Mouse (Mus musculus) megakaryocyte, embryonic 14.5 days (primary cell): Measurements from ENCODE around the gene Xylt1. TPM values are rescaled to one million over a fixed set of nuclear protein-coding genes. Genes with fewer than 3 reads are reported as not detected.

Source experiments
- H3K27me3 ChIP-seq: replicated peaks from 2 replicates; pipeline ENCODE3; 2012; ENCODE audit warnings: inconsistent platforms
- H3K36me3 ChIP-seq: replicated peaks from 2 replicates; pipeline ENCODE3; 2012; ENCODE audit warnings: low read length, inconsistent platforms, mixed read lengths
- H3K4me1 ChIP-seq: 2 replicates; pipeline ENCODE4 v1.6.1; 2012; ENCODE audit warnings: inconsistent platforms
- H3K4me3 ChIP-seq: replicated peaks from 2 replicates; pipeline ENCODE3; 2012; ENCODE audit warnings: moderate library complexity, mild to moderate bottlenecking, inconsistent platforms
- H3K9me3 ChIP-seq: 2 replicates; pipeline ENCODE4 v1.6.1; 2012; ENCODE audit warnings: inconsistent platforms
- FLI1 ChIP-seq: IDR thresholded peaks from 2 replicates; pipeline ENCODE4 v1.6.1; 2012; ENCODE audit warnings: low read length, inconsistent platforms, mixed read lengths
- GATA1 ChIP-seq: IDR thresholded peaks from 3 replicates; pipeline ENCODE4 v1.6.1; 2012; ENCODE audit warnings: mixed read lengths, low read length, inconsistent platforms, borderline replicate concordance
- polyA plus RNA-seq: library from polyadenylated mRNA; stranded (reverse); fragments of >175 nt; gene quantifications from 2 replicates; pipeline ENCODE4 v1.2.3, GENCODE M21; 2012; ENCODE audit warnings: low replicate concordance; ENCODE audit not compliant: insufficient read depth

Xylt1 gene
- polyA plus RNA-seq, 1 experiment, result 0.38 TPM

GRCm38 (mm10) chr7:117507351-117507750, 126.6 kb downstream of the Xylt1 start:
- Histone ChIP-seq H3K4me3 (no peak overlapping the region), H3K27me3 (no peaks in the 10 kb centered on the region), H3K4me1 (no peaks in the 10 kb centered on the region), H3K9me3 (no peaks in the 10 kb centered on the region), H3K36me3 (no peaks in the 10 kb centered on the region)
- TF ChIP-seq GATA1, result no peak
- no peak for TF ChIP-seq FLI1

- Histone ChIP-seq H3K4me3 (no peak overlapping the region), H3K27me3 (no peaks in the 10 kb centered on the region), H3K9me3 (no peaks in the 10 kb centered on the region), H3K36me3 (no peaks in the 10 kb centered on the region), H3K4me1 (no peaks in the 10 kb centered on the region)
- TF ChIP-seq GATA1, result no peak
- no peak for TF ChIP-seq FLI1
Observed at GRCm38 (mm10) chr7:117508090-117508489, 127.3 kb downstream of the Xylt1 start.

GRCm38 (mm10) chr7:117510113-117510512, 129.3 kb downstream of the Xylt1 start:
- H3K27me3 ChIP-seq, result no peaks in the 10 kb centered on the region
- TF ChIP-seq GATA1, result no peak
- no peak for TF ChIP-seq FLI1
- H3K4me3 ChIP-seq, result no peak overlapping the region
- peaks cover 7% of the 10 kb centered on the region; the same call in 1 of the 2 replicates for H3K9me3 ChIP-seq
- H3K4me1 ChIP-seq, result no peaks in the 10 kb centered on the region
- H3K36me3 ChIP-seq, result no peaks in the 10 kb centered on the region

DNA sequence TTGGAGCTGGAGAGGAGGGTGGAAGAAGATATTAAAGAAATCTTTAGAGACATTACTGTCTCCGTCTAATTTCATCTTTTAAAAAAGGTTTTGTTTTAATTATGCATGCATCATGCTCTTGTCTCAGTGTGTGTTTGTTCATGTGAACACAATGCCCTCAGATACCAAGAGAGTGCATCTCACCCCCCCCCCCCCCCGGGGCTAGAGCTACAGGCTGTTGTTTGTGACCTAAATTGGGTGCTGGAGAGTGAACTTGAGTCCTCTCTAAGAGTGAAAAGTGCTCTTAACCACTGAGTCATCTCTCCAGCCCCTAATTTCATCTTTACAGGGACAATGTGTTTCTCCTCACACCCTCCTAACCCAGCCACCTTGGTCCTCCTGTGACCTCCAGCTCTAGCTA, 131.5 kb downstream of the Xylt1 start:
- H3K9me3 ChIP-seq, result peaks cover 7% of the 10 kb centered on the region; the same call in 1 of the 2 replicates
- no peaks in the 10 kb centered on the region for H3K4me1 ChIP-seq
- no peak overlapping the region for H3K4me3 ChIP-seq
- TF ChIP-seq FLI1 (no peak), GATA1 (no peak)
- no peaks in the 10 kb centered on the region for H3K36me3 ChIP-seq
- H3K27me3 ChIP-seq, result no peaks in the 10 kb centered on the region

GRCm38 (mm10) chr7:117515794-117516193, 135.0 kb downstream of the Xylt1 start:
- Histone ChIP-seq H3K9me3 (peaks cover 7% of the 10 kb centered on the region; the same call in 1 of the 2 replicates), H3K36me3 (no peaks in the 10 kb centered on the region), H3K27me3 (no peaks in the 10 kb centered on the region), H3K4me1 (no peaks in the 10 kb centered on the region), H3K4me3 (no peak overlapping the region)
- TF ChIP-seq GATA1 (no peak), FLI1 (no peak)

DNA sequence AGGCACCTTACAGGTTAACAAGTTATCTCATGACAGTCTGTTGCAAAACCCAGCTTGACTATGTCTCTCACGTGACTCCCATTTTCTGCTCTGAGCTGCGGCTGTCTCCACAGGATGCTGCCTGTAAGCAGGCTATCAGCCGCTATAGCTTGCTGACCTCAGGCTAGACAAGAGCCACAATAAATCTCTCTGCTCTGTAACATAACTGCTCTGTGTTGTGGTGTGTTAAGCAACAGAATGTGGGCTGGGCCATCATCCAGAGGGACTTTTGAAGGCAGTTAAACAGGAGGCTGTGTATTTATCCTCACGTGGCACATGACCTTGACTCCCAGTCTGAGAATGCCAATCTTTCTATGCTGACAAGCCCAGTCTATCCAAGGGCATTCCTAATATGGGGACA, 136.1 kb downstream of the Xylt1 start:
- Histone ChIP-seq H3K9me3 (peaks cover 18% of the 10 kb centered on the region), H3K4me1 (no peaks in the 10 kb centered on the region; the same call in 1 of the 2 replicates), H3K27me3 (no peaks in the 10 kb centered on the region), H3K4me3 (no peak overlapping the region), H3K36me3 (no peaks in the 10 kb centered on the region)
- no peak for TF ChIP-seq FLI1

GRCm38 (mm10) chr7:117521369-117521768, 140.6 kb downstream of the Xylt1 start:
- no peaks in the 10 kb centered on the region; the same call in 1 of the 2 replicates for H3K4me1 ChIP-seq
- TF ChIP-seq GATA1 (no peak), FLI1 (no peak)
- peak overlapping the region; percentile 64 for H3K4me3 ChIP-seq
- peaks cover 23% of the 10 kb centered on the region for H3K9me3 ChIP-seq
- no peaks in the 10 kb centered on the region for H3K36me3 ChIP-seq
- no peaks in the 10 kb centered on the region for H3K27me3 ChIP-seq

DNA sequence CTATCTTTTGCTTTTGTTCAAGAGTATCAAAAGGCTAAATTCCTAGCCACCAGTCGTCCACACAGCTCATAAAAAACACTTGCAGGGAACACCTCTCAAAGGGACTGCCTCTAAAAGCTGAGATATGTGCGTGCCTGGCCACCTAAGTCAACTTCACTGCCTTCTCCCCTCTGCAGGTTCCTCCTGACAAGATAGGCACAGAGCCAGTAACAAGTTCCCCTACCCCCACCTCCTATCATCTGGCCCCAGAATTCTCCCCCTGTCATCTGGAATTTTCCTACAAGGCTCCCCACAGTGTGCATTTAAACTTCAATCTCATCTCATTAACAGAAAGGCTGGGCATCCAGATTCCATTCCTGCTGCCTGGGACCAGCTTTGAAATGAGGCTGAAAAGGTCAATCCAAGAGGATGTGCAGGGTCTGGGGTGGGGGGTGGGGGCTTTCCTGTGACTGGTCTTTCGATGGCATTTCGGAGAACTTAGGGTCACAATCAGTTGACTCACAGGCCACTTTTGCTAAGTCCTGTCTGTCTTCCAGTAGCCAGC, 141.4 kb downstream of the Xylt1 start:
- H3K36me3 ChIP-seq, result no peaks in the 10 kb centered on the region
- H3K9me3 ChIP-seq, result peaks cover 23% of the 10 kb centered on the region
- no peak overlapping the region for H3K4me3 ChIP-seq
- TF ChIP-seq FLI1 (no peak), GATA1 (no peak)
- H3K27me3 ChIP-seq, result no peaks in the 10 kb centered on the region
- no peaks in the 10 kb centered on the region; the same call in 1 of the 2 replicates for H3K4me1 ChIP-seq

- H3K4me3 ChIP-seq, result no peak overlapping the region
Observed at GRCm38 (mm10) chr7:117524430-117525214, 143.8 kb downstream of the Xylt1 start.

DNA sequence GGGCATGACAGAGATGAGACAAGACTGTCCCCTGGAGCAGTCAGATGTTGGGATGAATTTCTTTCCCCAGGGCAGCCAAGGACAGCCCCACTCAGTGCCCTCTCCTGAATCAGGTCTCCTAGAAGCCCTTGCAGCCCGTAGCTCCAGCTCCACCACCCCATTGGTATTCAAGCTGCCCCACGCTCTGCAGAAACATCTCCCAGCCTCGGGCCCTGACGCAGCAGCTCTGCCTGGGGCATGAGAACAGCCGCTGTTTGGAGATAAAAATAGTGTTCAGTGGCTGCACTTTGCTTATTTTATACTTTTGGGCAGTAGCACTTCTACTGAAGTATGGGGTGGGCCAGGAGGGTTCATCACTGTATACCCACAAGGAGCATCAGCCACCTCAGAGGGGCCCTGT, 144.9 kb downstream of the Xylt1 start:
- no peaks in the 10 kb centered on the region for H3K36me3 ChIP-seq

More at GRCm38 (mm10) chr7:117524430-117525214, 143.8 kb downstream of the Xylt1 start:
- TF ChIP-seq GATA1, result no peak
- no peak for TF ChIP-seq FLI1
- H3K4me1 ChIP-seq, result no peaks in the 10 kb centered on the region; the same call in 1 of the 2 replicates
- H3K9me3 ChIP-seq, result peaks cover 23% of the 10 kb centered on the region
- H3K36me3 ChIP-seq, result no peaks in the 10 kb centered on the region
- no peaks in the 10 kb centered on the region for H3K27me3 ChIP-seq

More for the DNA sequence above, 144.9 kb downstream of the Xylt1 start:
- no peak for TF ChIP-seq GATA1
- no peak for TF ChIP-seq FLI1
- H3K4me1 ChIP-seq, result no peaks in the 10 kb centered on the region; the same call in 1 of the 2 replicates
- H3K27me3 ChIP-seq, result no peaks in the 10 kb centered on the region
- peaks cover 23% of the 10 kb centered on the region for H3K9me3 ChIP-seq
- H3K4me3 ChIP-seq, result no peak overlapping the region
